Mouse (Mus musculus) adrenal gland (tissue): ENCODE results near the gene Duox1.

Experiments used
- intact Hi-C: fragments of 180-260 bp; cut with DNase I; formaldehyde crosslinking; loops from one replicate; pipeline ENCODE4 v1.15.1; 2025

Gene Duox1

GRCm38 (mm10) chr2:122354191-122354929 lies 38.9 kb downstream of the Duox1 start:
- intact Hi-C loops, result no loop called here

DNA sequence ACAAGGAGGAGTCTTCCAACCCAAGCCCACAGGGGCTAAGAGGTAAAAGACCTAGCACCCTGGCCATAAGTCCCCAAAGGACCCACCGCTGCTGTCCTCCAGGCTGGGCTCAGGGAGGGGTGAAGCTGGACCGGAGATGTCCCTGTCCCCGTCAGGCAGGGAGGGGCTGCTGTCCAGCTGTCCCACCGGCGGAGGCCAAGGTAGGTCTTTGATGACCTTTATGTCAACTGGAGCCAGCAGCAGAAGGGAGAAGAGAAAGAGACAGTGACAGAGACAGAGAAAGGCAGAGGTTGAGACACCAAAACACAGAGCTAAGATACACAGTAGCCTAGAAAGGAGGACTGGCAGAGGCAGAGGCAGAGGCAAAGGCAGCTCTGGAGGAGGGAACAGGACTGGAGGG lies 39.9 kb downstream of the Duox1 start:
- intact Hi-C loops, result no loop called here

- intact Hi-C loops, result no loop called here
Observed at GRCm38 (mm10) chr2:122356187-122356586, 40.7 kb downstream of the Duox1 start.

GRCm38 (mm10) chr2:122360310-122360709 lies 44.8 kb downstream of the Duox1 start:
- intact Hi-C loops, result no loop called here

- intact Hi-C loops, result no loop called here
Observed at GRCm38 (mm10) chr2:122361181-122361580, 45.7 kb downstream of the Duox1 start.

DNA sequence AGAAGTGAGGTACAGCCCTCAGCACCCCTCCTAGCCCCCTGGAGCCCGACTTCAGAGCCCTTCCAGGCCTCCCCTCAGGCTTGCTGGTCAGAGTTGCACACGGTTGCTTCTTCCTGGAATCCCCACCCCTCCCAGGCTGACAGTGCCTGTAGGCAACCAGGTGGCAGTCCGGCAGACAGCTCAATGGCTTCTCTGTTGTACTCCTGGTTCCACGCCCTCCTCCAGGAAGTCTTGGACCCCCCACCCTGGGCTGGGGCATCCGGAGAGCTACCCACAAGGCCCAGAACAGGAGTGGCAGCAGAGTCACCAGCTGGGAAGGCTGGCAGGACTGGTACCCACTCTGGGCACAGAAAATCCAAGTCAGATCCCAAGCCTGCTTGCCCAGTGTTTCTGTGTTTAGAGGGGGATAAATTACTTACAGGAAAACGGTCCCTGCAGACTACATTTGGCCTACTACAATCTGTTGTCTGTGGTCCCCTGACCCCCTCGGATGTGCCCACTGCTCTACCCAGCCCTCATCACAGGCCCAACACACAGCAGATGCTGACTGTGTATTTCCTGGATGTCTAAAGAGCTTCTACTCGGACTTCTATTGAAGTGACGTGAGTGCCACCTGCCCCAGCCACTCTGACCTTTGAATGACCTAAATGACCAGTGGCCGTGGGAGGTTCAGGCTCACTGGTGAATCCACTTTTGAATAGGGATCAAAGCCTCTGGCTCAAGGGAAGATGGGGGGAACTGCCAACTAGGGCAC lies 46.6 kb downstream of the Duox1 start:
- intact Hi-C loops, result no loop called here

GRCm38 (mm10) chr2:122362622-122363523 lies 47.4 kb downstream of the Duox1 start:
- intact Hi-C loops, result no loop called here

DNA sequence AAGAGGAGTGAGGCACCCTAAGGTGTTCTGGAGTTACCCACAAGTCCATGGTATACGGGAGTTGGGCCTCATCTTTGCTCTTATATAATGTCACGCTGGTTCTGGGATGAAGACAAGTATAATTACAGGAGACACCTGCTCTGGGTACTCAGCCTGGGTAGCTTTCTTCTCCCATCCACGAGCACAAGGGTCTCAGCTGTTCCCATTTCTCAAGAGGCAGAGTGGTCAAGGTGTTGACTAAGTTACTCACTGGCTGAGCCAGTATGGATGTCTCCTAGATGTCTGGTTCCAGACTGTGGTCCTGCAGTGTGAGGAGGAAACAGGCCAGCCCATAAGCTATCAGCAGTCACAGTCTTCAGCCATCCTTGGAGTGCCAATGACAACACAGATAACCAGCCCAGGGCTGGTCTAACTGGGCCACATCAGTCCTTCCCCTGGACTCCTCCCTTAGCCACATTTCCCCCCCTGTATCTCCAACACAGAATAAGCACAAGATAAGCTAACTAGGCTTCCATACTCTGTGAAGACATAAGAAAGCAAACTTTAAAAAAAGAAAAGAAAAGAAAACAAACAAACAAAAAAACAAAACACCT lies 49.0 kb downstream of the Duox1 start:
- intact Hi-C loops, result no loop called here

DNA sequence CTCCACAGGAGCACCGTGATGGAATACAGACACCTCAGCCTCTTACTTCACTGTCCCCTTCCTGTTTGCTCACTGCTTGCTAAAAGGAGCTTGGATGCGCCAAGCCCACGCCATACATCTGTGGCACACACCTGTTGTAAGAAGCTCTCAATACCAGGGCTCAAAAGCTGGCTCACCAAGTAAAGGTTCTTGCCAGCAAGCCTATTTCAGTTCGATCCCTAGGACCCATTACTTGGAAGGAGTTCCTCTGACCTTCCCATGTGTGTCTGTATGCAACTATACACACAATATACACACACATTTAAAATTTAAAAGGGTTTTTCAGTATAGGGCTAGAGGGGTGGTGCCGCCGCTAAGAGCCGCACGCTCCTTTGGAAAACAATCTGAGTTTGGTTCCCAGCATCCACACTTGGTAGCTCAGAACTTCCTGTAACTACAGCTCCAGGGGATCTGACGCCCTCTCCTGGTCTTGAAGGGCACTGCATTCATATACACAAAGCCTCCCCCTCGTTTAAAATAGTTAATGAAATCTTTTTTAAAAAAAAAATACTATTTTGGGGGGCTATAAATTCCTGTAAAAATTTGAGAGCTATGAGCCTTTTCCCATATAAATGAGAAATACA lies 49.9 kb downstream of the Duox1 start:
- intact Hi-C loops, result no loop called here

GRCm38 (mm10) chr2:122366039-122366438 lies 50.6 kb downstream of the Duox1 start:
- intact Hi-C loops, result no loop called here

- intact Hi-C loops, result no loop called here
Observed at GRCm38 (mm10) chr2:122366706-122367105, 51.2 kb downstream of the Duox1 start.

DNA sequence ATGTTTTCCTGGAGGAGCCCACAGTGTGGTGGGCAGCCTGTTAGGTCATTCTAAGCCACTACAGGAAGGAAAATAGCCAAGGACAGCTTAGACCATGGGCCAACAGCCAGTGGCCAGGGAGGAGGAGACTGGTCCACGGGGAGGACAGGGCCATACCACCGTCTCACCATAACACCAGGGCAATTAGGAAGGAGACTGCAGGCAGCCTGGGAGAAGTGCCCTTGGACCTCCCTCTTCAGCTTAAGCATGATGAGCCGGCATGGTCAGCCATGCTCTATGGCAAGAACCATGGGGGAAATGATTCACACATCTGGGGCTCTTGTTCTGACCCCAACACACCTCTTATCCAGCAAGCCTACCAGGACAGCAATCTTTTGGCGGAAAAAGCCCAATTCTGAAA lies 51.7 kb downstream of the Duox1 start:
- intact Hi-C loops, result no loop called here

- intact Hi-C loops, result no loop called here
Observed at GRCm38 (mm10) chr2:122367701-122368080, 52.2 kb downstream of the Duox1 start.

DNA sequence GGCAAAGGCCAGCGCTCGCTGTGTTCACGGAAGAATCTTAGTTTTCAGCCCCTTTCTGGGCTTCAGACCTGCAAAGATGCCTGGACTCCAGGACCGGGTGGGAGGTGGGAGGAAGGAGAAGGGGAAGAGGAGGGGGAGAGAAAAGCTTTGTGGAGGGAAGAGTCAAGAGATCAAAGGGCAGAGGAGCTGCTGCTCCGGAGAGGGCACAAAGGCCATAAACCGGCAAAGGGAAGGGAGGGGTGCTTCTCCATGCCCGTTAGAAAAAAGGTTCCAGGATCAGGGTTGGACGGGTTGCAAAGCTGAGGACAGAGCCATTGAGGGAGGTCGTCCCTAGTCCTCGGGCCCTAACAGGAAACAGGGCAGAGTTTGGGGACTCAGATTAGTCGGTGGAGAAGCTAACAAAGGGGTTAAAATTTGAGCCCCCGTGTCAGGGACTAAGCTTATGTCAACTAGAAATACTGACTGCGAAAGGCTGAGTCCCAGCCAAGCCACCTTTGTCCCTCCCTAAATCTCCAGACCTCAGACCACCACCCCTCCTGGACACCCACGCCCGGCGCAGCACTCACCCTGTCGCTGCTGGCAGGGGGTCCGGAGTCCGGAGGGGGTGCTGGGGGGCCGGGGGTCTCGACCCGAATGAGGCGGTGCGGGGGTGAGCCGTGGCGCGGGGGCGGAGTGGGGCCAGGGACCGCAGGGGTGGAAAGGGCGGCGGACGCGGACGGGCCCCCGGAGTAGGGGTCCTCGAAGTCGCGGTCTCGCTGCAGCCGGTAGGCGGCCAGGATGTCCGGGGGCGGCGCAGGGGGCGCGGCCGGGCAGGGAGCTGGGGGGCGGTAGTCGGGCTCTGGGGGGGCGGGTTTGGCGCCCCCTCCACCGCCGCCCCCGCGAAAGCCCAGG lies 52.9 kb downstream of the Duox1 start:
- intact Hi-C loops, result no loop called here

DNA sequence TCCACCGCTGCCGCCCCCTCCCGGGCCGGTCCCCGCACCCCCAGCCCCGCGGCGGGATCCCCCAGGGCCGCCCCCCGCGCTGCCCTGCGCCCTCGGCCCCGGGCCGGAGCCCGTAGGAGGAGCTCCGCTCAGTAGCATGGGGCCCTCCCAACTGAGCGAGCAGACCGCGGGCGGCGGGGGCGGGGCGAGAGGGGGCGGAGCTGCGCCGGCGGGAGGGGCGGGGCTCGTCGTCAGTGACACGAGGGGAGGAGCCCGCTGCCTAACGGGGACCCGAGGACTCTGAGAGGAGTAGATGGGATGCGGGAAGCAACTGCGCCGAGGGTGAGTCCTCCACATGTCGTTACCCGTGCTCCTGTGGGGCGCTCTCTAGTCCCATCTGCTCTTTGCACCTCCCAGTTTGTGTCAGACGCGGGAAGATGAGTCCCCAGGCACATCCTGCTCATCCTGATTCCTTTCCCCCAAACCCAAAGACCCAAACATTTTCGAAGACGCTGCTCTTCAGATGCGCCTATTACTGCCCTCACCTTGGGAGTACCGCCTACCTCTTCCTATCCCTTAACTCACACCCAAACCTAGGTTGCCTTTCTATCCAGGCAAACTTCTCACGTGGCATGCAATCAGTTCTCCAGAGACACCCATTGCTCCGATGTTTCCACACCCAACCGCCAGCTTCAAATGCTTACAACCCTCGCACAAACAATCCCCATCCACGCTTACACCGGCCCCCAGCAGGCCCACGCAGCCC lies 53.7 kb downstream of the Duox1 start, which contains the start of gene Shf:
Gene Shf (minus strand): TSS at position 168 of the 745 bp plus-strand sequence.
- intact Hi-C loops, result no loop called here

- intact Hi-C loops, result no loop called here
Observed at GRCm38 (mm10) chr2:122370101-122370750, 54.8 kb downstream of the Duox1 start.

DNA sequence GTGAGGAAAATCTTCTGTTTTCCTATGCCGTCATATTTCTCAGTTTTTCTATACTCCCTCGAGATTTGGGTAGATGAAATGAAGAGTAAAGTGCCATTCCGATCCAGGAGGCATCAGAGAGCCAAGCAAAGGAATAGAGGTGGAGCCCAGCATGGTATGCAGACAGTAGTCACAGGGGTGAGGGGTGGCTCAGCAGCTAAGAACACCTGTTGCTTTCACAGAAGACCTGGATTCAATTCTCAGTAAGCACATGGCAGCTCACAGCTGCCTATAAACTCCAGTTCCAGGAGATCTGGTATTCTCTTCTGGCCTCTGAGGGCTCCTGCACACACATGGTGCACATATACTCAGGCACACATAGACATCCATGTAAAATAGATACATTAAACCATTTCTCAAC lies 56.6 kb downstream of the Duox1 start:
- intact Hi-C loops, result no loop called here

- intact Hi-C loops, result no loop called here
Observed at GRCm38 (mm10) chr2:122372541-122372940, 57.1 kb downstream of the Duox1 start.

DNA sequence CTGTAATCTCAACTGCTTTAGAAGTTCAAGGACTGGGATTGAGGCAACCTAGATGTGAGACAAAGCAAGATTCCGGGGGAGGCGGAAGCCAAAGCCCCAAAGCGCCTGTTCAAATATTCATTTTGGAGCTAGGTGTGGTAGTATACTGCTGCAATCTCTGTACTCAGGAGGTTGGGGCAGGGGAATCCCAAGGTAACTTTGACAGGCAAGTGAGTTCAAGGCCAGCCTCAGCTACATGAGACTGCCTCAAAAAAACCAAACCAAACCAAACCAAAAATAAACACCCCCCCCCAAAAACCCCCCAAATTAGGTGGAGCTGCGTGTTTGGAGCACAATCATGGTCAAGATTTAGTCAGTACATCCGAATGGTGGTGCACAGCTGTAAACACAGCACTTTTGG lies 58.5 kb downstream of the Duox1 start:
- intact Hi-C loops, result loop anchor here (2.0 kb wide), 1 partner anchor 25 kb away; no protein-coding TSS in a partner anchor
